Comparison of ENCODE assay signal across 18 mouse cellular contexts in genomic region chrX:60889956-60890485, GRCm38 (mm10). TPM values are rescaled to one million over a fixed set of nuclear protein-coding genes. Genes with fewer than 3 reads are reported as not detected.
DNase-seq lines count a peak whose midpoint lies in the region; ATAC-seq lines count a peak whose summit lies in the region.
"Had no signal": no experiment of that assay in that cellular context is flagged by ENCODE, and none has a peak within 500 bp of the region (broad histone marks: within the 10 kb centered on the region; RNA-seq: fewer than 3 reads in every experiment).

No protein-coding gene starts in this region.

- WGBS in heart, embryonic 12.5 days: 14% methylated on average over 17 of the region's 17 CpGs
- WGBS in forebrain, embryonic 15.5 days: 19% methylated on average over 17 of the region's 17 CpGs
- WGBS in limb, embryonic 10.5 days: 12% methylated on average over 17 of the region's 17 CpGs
- WGBS in neural tube, embryonic 11.5 days: 12% methylated on average over 17 of the region's 17 CpGs

- ATAC-seq in heart, embryonic 12.5 days (ENCODE audit: insufficient number of reproducible peaks, low FRiP score): no peak
- no peak for ATAC-seq in forebrain, embryonic 15.5 days (replicated peaks)
- peak; percentile 32 for ATAC-seq in neural tube, embryonic 11.5 days (ENCODE audit: insufficient read depth, low FRiP score, low TSS enrichment)
- ATAC-seq: Patski had no signal

- peak overlapping the region; percentile 75 for H3K4me2 ChIP-seq in heart, embryonic 12.5 days
- H3K4me2 ChIP-seq in forebrain, embryonic 15.5 days (replicated peaks): peak overlapping the region; percentile 75
- H3K4me2 ChIP-seq in neural tube, embryonic 11.5 days (ENCODE audit: low read depth): peak overlapping the region; percentile 52
- H3K4me2 ChIP-seq: limb, embryonic 12.5 days had no signal

- intact Hi-C loops in heart, postnatal 36 days (cut with DNase I): no loop called here

- no peak overlapping the region for H3K4me3 ChIP-seq in heart, embryonic 12.5 days
- H3K4me3 ChIP-seq in forebrain, embryonic 15.5 days: peak overlapping the region; percentile 60; the same call in 1 of the 2 replicates
- H3K4me3 ChIP-seq in limb, embryonic 10.5 days: no peak overlapping the region
- H3K4me3 ChIP-seq in neural tube, embryonic 11.5 days (ENCODE audit: low read depth, low read length): peak overlapping the region; percentile 58
- H3K4me3 ChIP-seq: embryonic facial prominence, embryonic 13.5 days; limb, embryonic 12.5 days had no signal

- H3K27me3 ChIP-seq in heart, embryonic 12.5 days (replicated peaks): peaks cover 66% of the 10 kb centered on the region
- no peaks in the 10 kb centered on the region for H3K27me3 ChIP-seq in forebrain, embryonic 15.5 days
- H3K27me3 ChIP-seq in limb, embryonic 10.5 days (ENCODE audit: low read depth, poor library complexity, severe bottlenecking): peaks cover 85% of the 10 kb centered on the region
- peaks cover 10% of the 10 kb centered on the region; the same call in 1 of the 2 replicates for H3K27me3 ChIP-seq in neural tube, embryonic 11.5 days (ENCODE audit: control insufficient read depth, insufficient read depth, low read length)

- peaks cover 11% of the 10 kb centered on the region for H3K9me3 ChIP-seq in heart, embryonic 12.5 days (replicated peaks)
- no peaks in the 10 kb centered on the region for H3K9me3 ChIP-seq in forebrain, embryonic 15.5 days
- no peaks in the 10 kb centered on the region for H3K9me3 ChIP-seq in limb, embryonic 10.5 days (replicated peaks)
- H3K9me3 ChIP-seq in neural tube, embryonic 11.5 days (ENCODE audit: control insufficient read depth, low read length): no peaks in the 10 kb centered on the region
- H3K9me3 ChIP-seq: embryonic facial prominence, embryonic 13.5 days; kidney, embryonic 15.5 days; limb, embryonic 12.5 days; stomach, embryonic 15.5 days had no signal

- no peaks in the 10 kb centered on the region for H3K36me3 ChIP-seq in heart, embryonic 12.5 days
- no peaks in the 10 kb centered on the region for H3K36me3 ChIP-seq in forebrain, embryonic 15.5 days
- H3K36me3 ChIP-seq in limb, embryonic 10.5 days: no peaks in the 10 kb centered on the region
- no peaks in the 10 kb centered on the region for H3K36me3 ChIP-seq in neural tube, embryonic 11.5 days (ENCODE audit: control insufficient read depth, insufficient read depth, low read length)
- H3K36me3 ChIP-seq: embryonic facial prominence, embryonic 13.5 days; kidney, embryonic 15.5 days; limb, embryonic 12.5 days; stomach, embryonic 15.5 days had no signal

- 0 out of 2 replicates have a peak, but pooled peaks cover 10% of the 10 kb centered on the region for H3K4me1 ChIP-seq in heart, embryonic 12.5 days (replicated peaks)
- H3K4me1 ChIP-seq in forebrain, embryonic 15.5 days: peaks cover 16% of the 10 kb centered on the region
- peaks cover 9% of the 10 kb centered on the region; the same call in 1 of the 2 replicates for H3K4me1 ChIP-seq in limb, embryonic 10.5 days
- no peaks in the 10 kb centered on the region for H3K4me1 ChIP-seq in neural tube, embryonic 11.5 days (ENCODE audit: control insufficient read depth, insufficient read depth, low read length)
- H3K4me1 ChIP-seq: limb, embryonic 12.5 days; stomach, embryonic 15.5 days had no signal

- no peak overlapping the region for H3K27ac ChIP-seq in heart, embryonic 12.5 days (ENCODE audit: poor library complexity, severe bottlenecking)
- no peak overlapping the region for H3K27ac ChIP-seq in forebrain, embryonic 15.5 days (replicated peaks)
- H3K27ac ChIP-seq in limb, embryonic 10.5 days: no peak overlapping the region
- no peak overlapping the region for H3K27ac ChIP-seq in neural tube, embryonic 11.5 days (ENCODE audit: low read depth, low read length)
- H3K27ac ChIP-seq: embryonic facial prominence, embryonic 13.5 days; kidney, embryonic 15.5 days; limb, embryonic 12.5 days; stomach, embryonic 15.5 days had no signal

- no peak overlapping the region for H3K9ac ChIP-seq in heart, embryonic 12.5 days
- H3K9ac ChIP-seq in forebrain, embryonic 15.5 days (replicated peaks): no peak overlapping the region
- H3K9ac ChIP-seq in neural tube, embryonic 11.5 days (ENCODE audit: low read length): 0 out of 2 replicates have a peak overlapping the region, but pooled peaks have one; percentile 39
- H3K9ac ChIP-seq: embryonic facial prominence, embryonic 13.5 days; kidney, embryonic 15.5 days; limb, embryonic 12.5 days; stomach, embryonic 15.5 days had no signal

- no peak for DNase-seq in heart, postnatal 36 days
- DNase-seq in limb, embryonic 10.5 days (ENCODE audit: low spot score): peak; percentile 30
- peak; percentile 45 for DNase-seq in neural tube, embryonic 11.5 days (ENCODE audit: low spot score)
- DNase-seq in layer of hippocampus, adult 11-12 months (ENCODE audit: low spot score): no peak
- DNase-seq in yolk sac, embryonic 10.5 days (ENCODE audit: low spot score): no peak
- DNase-seq in thymus, postnatal 10 days (ENCODE audit: low spot score in 2 of 2): no peak
- DNase-seq: cerebellum, adult 8-10 months; lung, postnatal 4 days had no signal

RNA-seq across cellular contexts. Expression of gene Sox3, which starts 3.2 kb away (rescaled TPM):
- polyA plus RNA-seq in heart, embryonic 12.5 days (2016; fragmentation: Nextera tagmentation; extraction: Ambion mirVana): 1.2 and 1.5 TPM in 2 replicates
- total RNA-seq in heart, postnatal 36 days (2021): not detected
- 2.7 and 4.3 TPM in 2 replicates for polyA plus RNA-seq in forebrain, embryonic 15.5 days (2015; fragmentation: Nextera tagmentation; extraction: Ambion mirVana)
- polyA plus RNA-seq in limb, embryonic 10.5 days (2016; fragmentation: Nextera tagmentation; extraction: Ambion mirVana): not detected in 2 replicates
- 9.4 and 11.0 TPM in 2 replicates for polyA plus RNA-seq in neural tube, embryonic 11.5 days (2014; fragmentation: Nextera tagmentation; extraction: Ambion mirVana)
- total RNA-seq: adrenal gland, adult 18-20 months had no signal
- polyA plus RNA-seq: gonadal fat pad, adult 2 months; kidney, embryonic 15.5 days; limb, embryonic 12.5 days; liver, embryonic 16.5 days; Patski; stomach, embryonic 15.5 days had no signal

Comparison
In these comparisons a context has a peak if more than half of its experiments do, and no peak if none do; other contexts are left out.
1. H3K4me3 ChIP-seq: peak in forebrain, embryonic 15.5 days (single experiment) and neural tube, embryonic 11.5 days (single experiment); none in heart, embryonic 12.5 days (single experiment) and limb, embryonic 10.5 days (single experiment).
2. DNase-seq: peak in limb, embryonic 10.5 days (single experiment) and neural tube, embryonic 11.5 days (single experiment); none in heart, postnatal 36 days (0 of 2), layer of hippocampus, adult 11-12 months (single experiment), yolk sac, embryonic 10.5 days (single experiment) and thymus, postnatal 10 days (0 of 2).
3. Peak in every context shown above with its lines, with median percentiles within 50 percentile points of each other: H3K4me2 ChIP-seq.